Mouse (Mus musculus): ENCODE results near the gene Serpina1a. TPM values are rescaled to one million over a fixed set of nuclear protein-coding genes. Genes with fewer than 3 reads are reported as not detected.

Gene Serpina1a
- polyA plus RNA-seq, 2 experiments = 0.59 TPM; not detected in 1

Other genes starting within 250 kb of the Serpina1a start
- 0.01 TPM in 1 of 2 replicates, not detected in the other for gene Serpina10, start 232.1 kb downstream of the Serpina1a start, polyA plus RNA-seq (2012; rRNA removed)
- not detected in 2 replicates for gene Serpina10, start 232.1 kb downstream of the Serpina1a start, polyA plus RNA-seq (2014; fragmentation: Nextera tagmentation; extraction: Ambion mirVana)
- gene Serpina6, start 206.3 kb downstream of the Serpina1a start, polyA plus RNA-seq (2012; rRNA removed) = 0.04 and 0.34 TPM in 2 replicates
- gene Serpina6, start 206.3 kb downstream of the Serpina1a start, polyA plus RNA-seq (2014; fragmentation: Nextera tagmentation; extraction: Ambion mirVana) = not detected in 2 replicates
- not detected in 2 replicates for gene Serpina16, start 187.4 kb downstream of the Serpina1a start, polyA plus RNA-seq (2012; rRNA removed)
- gene Serpina16, start 187.4 kb downstream of the Serpina1a start, polyA plus RNA-seq (2014; fragmentation: Nextera tagmentation; extraction: Ambion mirVana) = not detected in 2 replicates
- gene Serpina1f, start 168.0 kb downstream of the Serpina1a start, polyA plus RNA-seq (2012; rRNA removed) = 0.05 TPM in 1 of 2 replicates, not detected in the other
- not detected in 2 replicates for gene Serpina1f, start 168.0 kb downstream of the Serpina1a start, polyA plus RNA-seq (2014; fragmentation: Nextera tagmentation; extraction: Ambion mirVana)
- gene Serpina1d, start 90.0 kb downstream of the Serpina1a start, polyA plus RNA-seq (2012; rRNA removed) = 0.06 and 0.14 TPM in 2 replicates
- gene Serpina1d, start 90.0 kb downstream of the Serpina1a start, polyA plus RNA-seq (2014; fragmentation: Nextera tagmentation; extraction: Ambion mirVana) = not detected in 2 replicates
- 0.72 and 0.80 TPM in 2 replicates for gene Serpina1b, start 33.2 kb downstream of the Serpina1a start, polyA plus RNA-seq (2012; rRNA removed)
- not detected in 2 replicates for gene Serpina1b, start 33.2 kb downstream of the Serpina1a start, polyA plus RNA-seq (2014; fragmentation: Nextera tagmentation; extraction: Ambion mirVana)
- gene Serpina1c, start 41.3 kb upstream of the Serpina1a start, polyA plus RNA-seq (2012; rRNA removed) = 0.23 TPM in 1 of 2 replicates, not detected in the other
- gene Serpina1c, start 41.3 kb upstream of the Serpina1a start, polyA plus RNA-seq (2014; fragmentation: Nextera tagmentation; extraction: Ambion mirVana) = not detected in 2 replicates
- 0.28 and 0.36 TPM in 2 replicates for gene Serpina1e, start 95.4 kb upstream of the Serpina1a start, polyA plus RNA-seq (2012; rRNA removed)
- 0.19 TPM in 1 of 2 replicates, not detected in the other for gene Serpina1e, start 95.4 kb upstream of the Serpina1a start, polyA plus RNA-seq (2014; fragmentation: Nextera tagmentation; extraction: Ambion mirVana)
- not detected in 2 replicates for gene Serpina11, start 126.4 kb upstream of the Serpina1a start, polyA plus RNA-seq (2012; rRNA removed)
- not detected in 2 replicates for gene Serpina11, start 126.4 kb upstream of the Serpina1a start, polyA plus RNA-seq (2014; fragmentation: Nextera tagmentation; extraction: Ambion mirVana)
- gene Serpina9, start 150.2 kb upstream of the Serpina1a start, polyA plus RNA-seq (2012; rRNA removed) = 0.16 and 0.22 TPM in 2 replicates
- 0.10 TPM in 1 of 2 replicates, not detected in the other for gene Serpina9, start 150.2 kb upstream of the Serpina1a start, polyA plus RNA-seq (2014; fragmentation: Nextera tagmentation; extraction: Ambion mirVana)
- gene Serpina12, start 180.9 kb upstream of the Serpina1a start, polyA plus RNA-seq (2012; rRNA removed) = 0.03 TPM in 1 of 2 replicates, not detected in the other
- gene Serpina12, start 180.9 kb upstream of the Serpina1a start, polyA plus RNA-seq (2014; fragmentation: Nextera tagmentation; extraction: Ambion mirVana) = 0.06 TPM in 1 of 2 replicates, not detected in the other
- 0.05 TPM in 1 of 2 replicates, not detected in the other for gene Serpina5, start 237.6 kb upstream of the Serpina1a start, polyA plus RNA-seq (2012; rRNA removed)
- gene Serpina5, start 237.6 kb upstream of the Serpina1a start, polyA plus RNA-seq (2014; fragmentation: Nextera tagmentation; extraction: Ambion mirVana) = not detected in 2 replicates
- gene Serpina3a, start 249.2 kb upstream of the Serpina1a start, polyA plus RNA-seq (2012; rRNA removed) = not detected in 2 replicates
- not detected in 2 replicates for gene Serpina3a, start 249.2 kb upstream of the Serpina1a start, polyA plus RNA-seq (2014; fragmentation: Nextera tagmentation; extraction: Ambion mirVana)

Data from limb, embryonic 14.5 days (tissue).